Mouse (Mus musculus): ENCODE data around the gene Ccdc34. TPM values are rescaled to one million over a fixed set of nuclear protein-coding genes. Genes with fewer than 3 reads are reported as not detected.

Gene Ccdc34
- polyA plus RNA-seq, 1 experiment from 2014 or later = 47.6 TPM

DNA sequence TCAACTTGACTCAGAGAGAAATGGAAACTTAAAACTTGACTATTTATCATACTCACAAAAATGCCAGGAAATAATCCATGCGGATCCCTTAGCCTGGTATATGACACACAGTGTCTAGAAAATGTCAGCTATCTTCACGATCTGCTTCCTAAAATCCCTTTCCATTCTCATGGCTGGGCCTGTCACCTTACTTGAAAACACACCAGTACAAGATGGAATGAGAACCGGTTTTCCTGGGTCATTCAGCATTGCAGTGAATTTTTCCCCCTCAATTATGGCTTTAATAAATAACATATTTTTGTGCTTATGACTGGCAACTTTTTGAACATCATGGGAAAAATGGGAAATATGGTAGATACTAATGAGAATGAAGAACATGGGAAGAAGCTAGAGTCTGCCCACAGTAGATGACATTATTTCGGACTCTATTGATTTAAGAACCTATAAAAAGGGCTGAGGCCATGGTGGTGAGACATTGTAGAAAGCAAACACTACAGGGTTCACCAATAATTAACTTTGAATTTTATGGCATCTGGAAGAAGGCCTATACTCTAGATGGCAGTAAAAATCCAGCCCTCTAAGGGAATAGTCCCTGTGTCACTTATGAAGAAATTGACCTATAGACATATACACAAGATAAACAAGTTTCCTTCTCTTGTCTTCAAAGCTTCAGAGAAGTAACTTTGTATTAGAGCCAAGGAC lies 171.2 kb downstream of the Ccdc34 start:
- no peak for ATAC-seq (ENCODE audit: low FRiP score, low read depth)
- Histone ChIP-seq H3K27ac (no peak overlapping the region), H3K9me3 (no peaks in the 10 kb centered on the region), H3K4me2 (replicated peaks) (no peak overlapping the region), H3K27me3 (no peaks in the 10 kb centered on the region), H3K9ac (no peak overlapping the region), H3K4me3 (no peak overlapping the region), H3K36me3 (no peaks in the 10 kb centered on the region), H3K4me1 (peaks cover 62% of the 10 kb centered on the region)
- 72% methylated on average over 4 of the region's 4 CpGs for WGBS

DNA sequence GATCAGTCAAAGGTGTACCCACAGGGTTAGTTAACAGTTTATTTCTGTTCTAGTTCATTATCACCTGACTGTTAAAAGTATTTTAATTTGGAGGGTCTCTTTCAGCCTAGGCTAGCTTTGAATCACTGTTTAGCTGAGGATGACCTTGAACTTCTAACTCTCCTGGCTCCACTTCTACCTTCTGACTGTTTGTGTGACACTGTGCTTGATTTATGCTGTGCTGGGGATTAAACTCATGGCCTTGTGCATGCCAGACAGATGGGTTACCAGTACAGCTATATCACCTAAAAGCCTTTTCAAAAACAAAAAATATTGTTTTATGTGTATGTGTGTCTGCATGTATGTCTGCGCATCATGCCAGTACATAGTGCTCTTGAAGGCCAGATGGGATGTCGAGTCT lies 172.8 kb downstream of the Ccdc34 start:
- H3K4me2 ChIP-seq (replicated peaks) = no peak overlapping the region
- H3K4me3 ChIP-seq = no peak overlapping the region
- 84% methylated on average over 2 of the region's 2 CpGs for WGBS
- ATAC-seq (ENCODE audit: low FRiP score, low read depth) = no peak
- H3K27ac ChIP-seq = no peak overlapping the region
- H3K9ac ChIP-seq = no peak overlapping the region
- H3K4me1 ChIP-seq = peaks cover 62% of the 10 kb centered on the region
- H3K27me3 ChIP-seq = no peaks in the 10 kb centered on the region
- no peaks in the 10 kb centered on the region for H3K9me3 ChIP-seq
- no peaks in the 10 kb centered on the region for H3K36me3 ChIP-seq

GRCm38 (mm10) chr2:110191186-110191690 lies 173.6 kb downstream of the Ccdc34 start:
- H3K27me3 ChIP-seq = no peaks in the 10 kb centered on the region; the same call in 1 of the 2 replicates
- H3K4me2 ChIP-seq (replicated peaks) = peak overlapping the region; percentile 56
- no peak overlapping the region for H3K4me3 ChIP-seq
- H3K27ac ChIP-seq = peak overlapping the region; percentile 92; the same call in 1 of the 2 replicates
- H3K4me1 ChIP-seq = peaks cover 61% of the 10 kb centered on the region
- H3K9ac ChIP-seq = no peak overlapping the region
- WGBS = 50% methylated on average over 4 of the region's 4 CpGs
- H3K36me3 ChIP-seq = no peaks in the 10 kb centered on the region
- ATAC-seq (ENCODE audit: low FRiP score, low read depth) = no peak
- H3K9me3 ChIP-seq = no peaks in the 10 kb centered on the region

DNA sequence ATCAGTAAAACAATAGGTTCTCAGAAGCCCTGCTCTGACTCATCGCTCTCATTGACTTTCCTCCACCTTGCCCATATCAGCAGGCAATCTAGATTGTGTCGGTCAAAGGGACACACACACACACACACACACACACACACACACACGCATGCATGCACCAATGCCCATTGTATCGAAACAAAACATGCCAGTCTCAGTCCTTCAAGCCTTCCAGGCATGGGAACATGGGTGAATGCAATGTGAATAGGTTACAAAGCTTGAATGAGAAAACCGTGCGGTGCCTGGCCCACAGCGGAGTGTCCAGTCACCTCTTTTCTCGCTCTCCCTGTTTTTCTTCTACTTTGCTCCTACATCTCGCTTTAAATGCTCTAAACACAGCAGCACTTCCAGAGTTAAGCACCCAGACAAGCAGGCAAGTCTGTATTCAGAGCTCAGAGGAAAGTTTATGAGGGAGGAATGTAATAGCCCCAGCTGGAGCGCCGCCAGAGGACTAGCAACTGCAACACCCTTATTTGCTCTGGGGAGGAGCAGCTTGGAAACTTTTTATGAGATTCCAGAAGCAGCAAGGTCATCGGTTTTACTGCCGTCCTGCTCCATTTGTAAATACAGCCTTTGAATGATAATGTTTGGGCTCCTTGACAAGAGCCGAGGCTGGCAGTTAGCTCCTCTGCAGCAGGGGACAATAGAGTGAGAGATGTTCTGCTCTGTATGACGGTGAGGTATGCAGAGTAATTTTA lies 174.5 kb downstream of the Ccdc34 start:
- H3K9me3 ChIP-seq = no peaks in the 10 kb centered on the region
- no peaks in the 10 kb centered on the region; the same call in 1 of the 2 replicates for H3K27me3 ChIP-seq
- ATAC-seq (ENCODE audit: low FRiP score, low read depth) = peak; percentile 91
- 15% methylated on average over 15 of the region's 15 CpGs for WGBS
- no peaks in the 10 kb centered on the region for H3K36me3 ChIP-seq
- peak overlapping the region; percentile 92 for H3K27ac ChIP-seq
- H3K4me2 ChIP-seq (replicated peaks) = peak overlapping the region; percentile 56
- H3K4me1 ChIP-seq = peaks cover 57% of the 10 kb centered on the region
- peak overlapping the region; percentile 43; the same call in 1 of the 2 replicates for H3K9ac ChIP-seq
- peak overlapping the region; percentile 15; the same call in 1 of the 2 replicates for H3K4me3 ChIP-seq

DNA sequence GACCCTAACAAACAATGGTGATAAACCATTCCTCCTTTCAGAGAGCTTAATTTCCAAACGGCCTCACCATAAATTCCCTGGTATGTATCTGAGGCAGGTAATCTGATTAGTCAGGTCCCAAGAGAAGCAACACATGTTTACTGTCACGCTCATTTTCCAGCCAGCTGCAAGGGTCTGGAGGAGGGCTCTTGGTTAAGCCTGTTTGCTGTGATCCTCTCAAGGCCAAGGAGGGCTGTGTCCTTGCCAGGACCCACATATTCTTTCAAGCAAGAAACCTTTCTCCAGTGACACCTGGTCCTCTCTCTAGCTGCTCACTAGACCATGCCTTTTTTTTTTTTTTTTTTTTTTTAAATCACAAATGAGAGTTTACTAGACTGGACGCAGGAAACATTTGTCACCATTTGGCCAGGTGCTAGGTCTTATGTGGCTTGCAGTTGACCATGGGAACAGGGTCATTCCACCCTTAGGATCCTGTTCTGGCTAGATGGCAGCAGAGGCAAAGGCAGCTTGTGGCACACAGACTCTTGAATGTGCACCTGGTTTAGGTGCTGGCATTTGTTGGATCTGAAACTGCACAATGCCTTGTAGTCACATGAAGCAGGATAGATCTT lies 175.2 kb downstream of the Ccdc34 start:
- H3K4me2 ChIP-seq (replicated peaks) = peak overlapping the region; percentile 56
- no peak overlapping the region for H3K9ac ChIP-seq
- peak overlapping the region; percentile 15; the same call in 1 of the 2 replicates for H3K4me3 ChIP-seq
- H3K4me1 ChIP-seq = peaks cover 55% of the 10 kb centered on the region
- no peaks in the 10 kb centered on the region for H3K36me3 ChIP-seq
- no peaks in the 10 kb centered on the region; the same call in 1 of the 2 replicates for H3K27me3 ChIP-seq
- H3K27ac ChIP-seq = peak overlapping the region; percentile 92
- WGBS = 14% methylated on average over 3 of the region's 3 CpGs
- H3K9me3 ChIP-seq = no peaks in the 10 kb centered on the region
- ATAC-seq (ENCODE audit: low FRiP score, low read depth) = peak; percentile 87

- H3K27me3 ChIP-seq = no peaks in the 10 kb centered on the region; the same call in 1 of the 2 replicates
- H3K4me2 ChIP-seq (replicated peaks) = no peak overlapping the region
- no peak overlapping the region for H3K27ac ChIP-seq
- ATAC-seq (ENCODE audit: low FRiP score, low read depth) = no peak
- H3K9me3 ChIP-seq = no peaks in the 10 kb centered on the region
- 86% methylated on average over 2 of the region's 2 CpGs for WGBS
- no peak overlapping the region for H3K4me3 ChIP-seq
- H3K36me3 ChIP-seq = no peaks in the 10 kb centered on the region
- H3K9ac ChIP-seq = no peak overlapping the region
- H3K4me1 ChIP-seq = peaks cover 21% of the 10 kb centered on the region
Observed at GRCm38 (mm10) chr2:110196551-110196950, 178.9 kb downstream of the Ccdc34 start.

GRCm38 (mm10) chr2:110199648-110200047 lies 182.0 kb downstream of the Ccdc34 start:
- H3K27ac ChIP-seq = no peak overlapping the region
- H3K4me2 ChIP-seq (replicated peaks) = no peak overlapping the region
- no peak overlapping the region for H3K4me3 ChIP-seq
- no peak overlapping the region for H3K9ac ChIP-seq
- peaks cover 8% of the 10 kb centered on the region; the same call in 1 of the 2 replicates for H3K4me1 ChIP-seq
- no peaks in the 10 kb centered on the region for H3K36me3 ChIP-seq
- 23% methylated on average over 1 of the region's 1 CpGs for WGBS
- no peaks in the 10 kb centered on the region for H3K9me3 ChIP-seq
- ATAC-seq (ENCODE audit: low FRiP score, low read depth) = no peak
- no peaks in the 10 kb centered on the region; the same call in 1 of the 2 replicates for H3K27me3 ChIP-seq

DNA sequence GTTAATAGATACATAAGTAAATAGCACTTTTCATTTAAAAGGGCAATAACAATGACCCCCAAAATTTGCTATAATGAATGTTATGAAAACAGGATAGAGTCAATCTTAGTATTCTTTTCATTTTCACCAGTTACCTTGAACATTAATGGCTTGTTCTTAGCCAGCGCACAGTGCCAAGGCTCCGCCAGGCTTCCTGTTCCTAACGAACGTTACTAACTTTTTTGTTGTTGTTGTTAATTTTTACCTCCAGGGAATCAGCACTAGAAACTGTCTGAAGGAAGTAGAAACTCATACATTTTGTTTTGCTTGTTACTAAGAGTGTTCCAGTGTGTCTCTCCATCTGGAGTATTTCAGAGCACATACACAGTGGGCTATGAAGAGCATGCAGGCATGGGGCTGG lies 184.2 kb downstream of the Ccdc34 start:
- H3K9ac ChIP-seq = no peak overlapping the region
- H3K27me3 ChIP-seq = no peaks in the 10 kb centered on the region
- H3K9me3 ChIP-seq = no peaks in the 10 kb centered on the region
- H3K36me3 ChIP-seq = no peaks in the 10 kb centered on the region
- H3K4me3 ChIP-seq = no peak overlapping the region
- H3K27ac ChIP-seq = no peak overlapping the region
- no peak overlapping the region for H3K4me2 ChIP-seq (replicated peaks)
- ATAC-seq (ENCODE audit: low FRiP score, low read depth) = no peak
- peaks cover 11% of the 10 kb centered on the region; the same call in 1 of the 2 replicates for H3K4me1 ChIP-seq
- WGBS = 41% methylated on average over 4 of the region's 4 CpGs

DNA sequence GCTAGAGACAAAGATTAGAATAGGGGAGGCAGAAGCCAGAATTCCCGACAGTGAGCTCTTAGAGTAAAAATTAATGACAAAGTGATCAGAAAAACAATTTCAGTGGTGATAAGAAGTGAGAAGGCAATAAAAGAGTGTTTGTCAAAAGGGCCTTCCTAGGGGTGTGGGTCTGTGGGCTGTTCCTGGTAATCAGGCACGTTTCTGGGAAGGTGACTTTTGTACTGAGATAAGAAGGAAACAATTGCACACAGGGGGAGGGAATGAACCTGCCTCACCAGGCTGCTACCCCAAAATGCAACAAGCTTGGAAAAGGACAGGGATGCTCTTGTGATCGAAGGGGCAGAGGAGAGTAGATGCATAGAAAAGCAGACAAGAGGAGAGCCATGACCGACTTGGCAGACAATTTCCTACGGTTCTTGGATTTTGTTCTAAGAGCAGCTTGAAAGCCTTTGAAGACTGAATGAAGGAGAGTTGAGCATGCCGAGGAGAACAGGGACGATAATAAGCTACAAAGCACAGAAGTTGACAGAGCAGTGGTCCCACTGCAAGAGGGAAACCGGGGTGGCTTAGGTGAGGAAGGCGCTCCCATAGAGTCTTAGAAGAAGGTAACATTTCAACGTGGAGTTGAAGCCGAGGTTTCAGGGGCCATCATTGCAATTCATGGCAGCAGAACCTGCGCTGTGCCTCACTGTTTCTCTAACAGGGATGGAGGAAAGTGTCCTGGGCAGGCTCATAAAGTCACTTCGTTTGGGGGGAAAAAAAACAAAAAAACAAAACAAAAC lies 185.3 kb downstream of the Ccdc34 start:
- no peaks in the 10 kb centered on the region for H3K36me3 ChIP-seq
- ATAC-seq (ENCODE audit: low FRiP score, low read depth) = no peak
- H3K9me3 ChIP-seq = no peaks in the 10 kb centered on the region
- H3K4me3 ChIP-seq = no peak overlapping the region
- H3K27me3 ChIP-seq = no peaks in the 10 kb centered on the region
- no peak overlapping the region for H3K9ac ChIP-seq
- WGBS = 66% methylated on average over 13 of the region's 13 CpGs
- H3K4me1 ChIP-seq = peaks cover 11% of the 10 kb centered on the region; the same call in 1 of the 2 replicates
- H3K4me2 ChIP-seq (replicated peaks) = no peak overlapping the region
- no peak overlapping the region for H3K27ac ChIP-seq

- Histone ChIP-seq H3K4me3 (no peak overlapping the region), H3K9me3 (no peaks in the 10 kb centered on the region), H3K27me3 (no peaks in the 10 kb centered on the region), H3K4me1 (peaks cover 11% of the 10 kb centered on the region; the same call in 1 of the 2 replicates), H3K27ac (no peak overlapping the region), H3K9ac (no peak overlapping the region), H3K36me3 (no peaks in the 10 kb centered on the region), H3K4me2 (replicated peaks) (no peak overlapping the region)
- no peak for ATAC-seq (ENCODE audit: low FRiP score, low read depth)
- 44% methylated on average over 4 of the region's 4 CpGs for WGBS
Observed at GRCm38 (mm10) chr2:110204169-110204568, 186.6 kb downstream of the Ccdc34 start.

- no peaks in the 10 kb centered on the region for H3K27me3 ChIP-seq
- 8% methylated on average over 14 of the region's 14 CpGs for WGBS
- peak overlapping the region; percentile 40; the same call in 1 of the 2 replicates for H3K4me2 ChIP-seq (replicated peaks)
- no peak overlapping the region for H3K4me3 ChIP-seq
- no peaks in the 10 kb centered on the region for H3K36me3 ChIP-seq
- H3K4me1 ChIP-seq = peaks cover 11% of the 10 kb centered on the region; the same call in 1 of the 2 replicates
- H3K9me3 ChIP-seq = no peaks in the 10 kb centered on the region
- H3K27ac ChIP-seq = no peak overlapping the region
- H3K9ac ChIP-seq = 0 out of 2 replicates have a peak overlapping the region, but pooled peaks have one; percentile 43
- peak; percentile 69; the same call in 1 of the 2 replicates for ATAC-seq (ENCODE audit: low FRiP score, low read depth)
Observed at GRCm38 (mm10) chr2:110204705-110205318, 187.2 kb downstream of the Ccdc34 start.

Measured in limb, embryonic 13.5 days (tissue).